Mouse (Mus musculus) right cerebral cortex, postnatal 36 days (tissue): ENCODE data around the gene Tspan9.

ENCODE experiments used
- DNase-seq, 2 experiments: peaks; one replicate each; pipeline ENCODE4 v3.0.0; 2022; ENCODE audit warnings: low spot score in 2 of 2, mixed read lengths in 1 of 2

Gene Tspan9

DNA sequence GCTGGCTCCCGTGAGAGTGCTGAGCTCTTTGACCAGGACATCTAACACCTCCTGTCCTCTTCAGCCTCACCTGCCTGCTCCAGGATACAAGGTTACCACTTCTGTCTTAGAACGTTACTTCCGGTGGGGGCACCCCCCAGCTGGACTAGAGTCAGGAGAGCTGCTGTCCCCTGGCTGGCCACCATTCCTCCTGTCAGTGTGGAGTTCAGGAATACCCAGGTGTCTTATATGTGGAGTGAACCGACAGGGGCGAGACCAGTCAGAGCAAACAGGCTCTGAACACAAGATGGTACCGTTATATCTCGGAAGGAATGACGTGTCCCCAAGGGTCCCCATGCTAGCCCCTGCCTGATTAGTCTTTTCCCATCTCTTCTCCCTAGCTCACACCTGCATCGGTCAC is 106.8 kb downstream of the Tspan9 start:
- DNase-seq, result no peak

DNA sequence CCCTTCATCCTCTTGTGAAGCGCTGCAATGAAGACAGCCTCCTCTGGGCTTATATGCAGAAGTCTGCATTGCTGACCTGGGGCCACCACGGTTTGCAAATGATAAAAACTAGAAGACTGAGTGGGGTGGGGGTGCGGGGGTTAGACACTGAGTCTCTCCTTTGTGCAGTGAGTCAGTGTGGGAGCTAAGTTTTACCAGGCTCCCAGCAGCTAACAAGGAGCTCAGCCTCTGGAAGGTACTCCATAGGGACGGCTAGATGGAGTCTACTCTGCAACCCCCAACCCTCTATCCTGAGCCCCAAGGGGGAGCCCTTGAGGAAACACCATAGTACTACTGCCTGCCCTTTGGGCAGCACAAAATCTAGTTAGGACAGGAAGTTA is 107.5 kb downstream of the Tspan9 start:
- no peak for DNase-seq

DNA sequence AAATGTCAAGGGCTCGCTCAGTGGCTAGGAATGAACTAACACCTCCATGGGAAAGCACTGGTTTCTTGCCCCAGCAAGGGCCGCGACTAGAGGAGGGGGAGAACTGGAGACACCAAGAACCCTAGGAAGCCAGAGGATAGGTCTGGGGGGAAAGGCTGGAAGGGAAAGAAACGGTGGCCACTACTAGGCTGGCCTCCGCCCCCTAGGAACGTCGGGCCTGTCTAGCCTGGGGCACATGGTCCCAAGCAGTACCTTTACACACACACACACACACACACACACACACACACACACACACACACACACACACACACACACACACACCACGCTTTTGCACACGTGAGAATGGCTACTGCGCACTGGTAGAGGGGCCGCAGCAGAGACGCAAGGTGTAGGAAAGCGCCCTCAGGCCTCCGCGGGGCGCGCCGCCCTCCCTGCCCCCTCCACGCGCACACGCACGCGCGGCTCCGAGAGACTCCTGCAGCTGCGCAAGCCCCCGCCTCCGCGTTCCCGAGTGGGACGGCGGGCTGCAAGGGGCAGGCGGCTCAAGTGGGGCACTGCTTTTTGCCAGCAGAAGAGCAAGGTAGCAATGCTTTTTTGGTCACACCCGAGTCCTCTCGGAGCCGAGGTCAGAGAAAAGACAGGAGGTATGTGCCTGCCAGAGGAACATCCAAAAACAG is 108.0 kb downstream of the Tspan9 start:
- peak; percentile 62 to 65 for DNase-seq

DNA sequence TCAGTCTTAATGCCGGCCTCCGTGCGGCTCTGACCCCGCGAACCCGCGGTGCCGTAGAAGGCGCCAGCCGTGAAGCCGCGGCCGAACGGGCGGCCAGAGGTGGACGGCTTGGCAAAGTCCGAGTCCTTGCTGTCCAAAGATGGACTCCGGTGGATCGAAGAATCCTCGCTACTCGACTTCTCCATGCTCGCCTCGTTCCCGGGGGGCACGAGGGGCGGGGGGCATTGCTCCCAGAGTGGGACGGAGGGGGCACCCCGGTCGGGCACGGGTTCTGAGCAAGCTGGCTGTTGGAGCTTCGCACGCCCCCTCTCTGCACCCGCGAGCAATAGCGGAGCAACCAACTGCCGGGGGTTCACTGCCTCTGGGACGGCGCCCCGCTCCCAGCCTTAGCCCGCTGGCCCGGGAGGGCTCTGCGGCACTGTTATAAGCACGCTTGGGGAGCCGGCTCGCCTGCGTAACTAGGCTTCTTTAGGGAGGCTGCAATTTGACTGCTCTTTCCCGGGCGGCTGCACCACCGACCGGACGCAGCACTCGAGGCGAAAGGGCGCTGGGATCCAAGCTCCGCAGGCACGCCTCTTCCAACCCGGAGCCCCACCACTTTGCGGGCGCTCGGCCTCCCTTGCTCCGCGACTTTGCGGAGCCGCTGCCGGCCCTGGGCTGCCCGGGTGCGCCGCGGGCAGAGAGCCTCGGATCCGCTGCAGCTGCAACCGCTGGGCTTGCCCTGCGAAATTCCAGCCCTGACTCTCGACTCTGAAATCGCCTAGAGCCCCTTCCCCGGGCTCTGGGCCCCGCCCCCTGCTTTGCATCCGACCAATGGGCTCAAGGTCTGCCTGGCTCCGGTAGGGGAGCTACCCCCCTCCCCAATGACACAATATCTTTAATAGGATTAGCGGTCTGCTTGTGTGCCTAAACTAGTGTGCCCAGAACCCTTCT is 108.8 kb downstream of the Tspan9 start:
- DNase-seq, result peak in 1 of 2 experiments; percentile 39

DNA sequence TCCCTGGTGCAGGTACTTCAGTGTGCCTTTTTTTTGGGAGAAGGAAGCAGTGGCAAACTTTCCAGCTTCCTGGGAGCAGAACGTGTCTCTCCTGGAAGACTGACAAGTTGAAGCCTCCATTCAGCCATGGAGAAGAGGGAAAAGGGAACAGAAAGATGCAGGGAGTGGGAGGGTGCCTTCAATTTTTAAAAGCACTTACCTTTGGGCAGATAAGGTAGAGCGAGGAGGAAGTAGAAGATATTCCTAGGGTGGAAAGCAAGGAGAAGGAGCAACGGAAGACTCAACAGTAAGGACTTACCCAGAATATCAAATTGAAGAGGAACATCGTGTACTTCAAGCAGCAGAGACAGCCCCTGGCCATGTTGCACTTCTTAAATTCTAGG is 109.5 kb downstream of the Tspan9 start:
- DNase-seq, result no peak

DNA sequence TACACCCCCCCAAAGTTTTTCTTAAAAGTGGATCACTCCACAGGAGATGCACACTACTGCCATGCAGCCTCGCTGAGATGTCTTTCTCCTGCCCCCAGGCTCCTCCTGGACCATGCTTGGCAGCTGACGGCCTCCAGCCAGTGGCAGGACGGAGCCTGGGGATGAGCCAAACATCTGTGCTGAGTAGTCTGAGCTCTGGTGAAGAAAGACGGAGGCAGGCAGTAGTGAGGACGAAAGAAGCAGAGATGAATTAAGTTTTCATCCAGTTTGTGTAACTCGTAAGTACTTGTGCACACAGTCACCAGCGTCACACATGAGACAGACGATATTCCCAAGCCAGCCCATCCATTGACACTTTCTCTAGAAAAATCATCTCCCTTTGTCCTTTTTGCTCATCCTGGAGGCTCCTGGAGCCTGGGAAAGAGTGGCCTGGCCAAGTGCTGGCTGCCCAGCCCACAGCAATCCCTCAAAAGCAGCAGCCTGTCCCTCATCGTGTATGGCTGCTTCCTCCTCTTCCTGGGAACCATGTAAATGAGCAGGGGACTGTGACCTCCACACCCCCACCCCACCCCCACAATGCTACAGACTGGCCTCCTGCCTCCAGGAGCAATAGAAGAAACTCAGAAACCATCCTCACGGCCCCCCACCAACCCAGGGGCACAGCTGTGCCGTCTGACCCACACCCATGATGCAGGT is 110.1 kb downstream of the Tspan9 start:
- no peak for DNase-seq

DNA sequence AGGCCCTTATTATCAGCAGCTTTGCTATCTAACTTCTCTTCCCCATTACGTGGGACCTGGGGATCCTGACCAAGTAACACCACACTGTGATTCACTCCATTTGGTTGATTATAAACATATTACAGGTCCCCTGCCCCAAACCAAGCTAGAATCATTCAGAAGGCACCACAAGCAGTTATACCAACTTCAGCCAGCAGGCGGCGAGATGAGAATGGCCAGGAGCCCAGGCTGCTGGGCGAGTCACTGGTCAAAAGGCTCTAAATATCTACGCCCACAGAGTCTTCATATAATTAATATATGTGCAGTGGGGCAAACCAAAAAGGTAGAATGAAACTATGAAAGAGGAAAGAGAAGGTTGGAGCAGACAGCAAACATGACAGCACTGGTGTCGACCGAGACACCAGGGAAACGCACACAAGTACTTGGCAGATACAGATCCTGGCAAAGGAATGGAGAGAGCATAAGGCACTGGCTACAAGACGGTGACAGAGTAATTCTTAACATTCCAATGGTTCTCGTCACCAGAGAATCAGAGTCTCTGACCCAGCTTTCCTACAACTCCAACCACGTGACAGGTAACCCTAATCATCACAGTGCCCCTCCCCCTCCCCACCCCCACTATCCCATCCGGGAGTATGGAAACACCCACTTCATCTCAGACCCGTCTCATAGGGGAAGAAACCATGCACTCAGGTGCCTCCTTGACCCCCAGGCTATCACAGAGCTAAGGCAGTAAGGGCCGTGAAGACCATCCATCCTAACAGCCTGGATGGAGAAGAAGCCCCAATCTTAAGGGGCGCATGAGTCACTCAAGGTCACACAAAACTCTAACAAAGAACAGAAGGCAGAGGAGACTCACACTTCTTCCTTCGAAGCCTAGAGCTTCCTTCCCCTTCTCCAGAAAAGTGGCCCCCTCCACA is 110.9 kb downstream of the Tspan9 start:
- DNase-seq, result peak in 1 of 2 experiments; percentile 50

DNA sequence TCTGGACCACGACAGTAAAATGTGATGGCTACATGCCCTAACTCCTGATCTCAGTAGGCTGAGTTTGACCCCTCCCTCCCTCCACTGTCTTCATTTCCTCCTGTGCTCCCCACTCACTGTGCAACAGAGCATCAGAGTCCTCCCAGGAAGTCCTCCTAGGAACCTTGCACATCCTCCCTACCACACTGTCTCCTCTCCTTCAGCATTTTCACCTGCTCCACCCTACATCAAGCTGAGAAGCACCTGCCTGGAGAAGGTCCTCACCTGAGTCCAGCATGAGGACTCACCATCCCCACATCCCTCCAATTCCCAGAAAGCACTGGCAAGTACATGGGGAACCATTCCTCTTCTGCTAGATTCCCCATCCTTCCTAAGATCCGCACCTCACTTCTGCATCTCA is 111.8 kb downstream of the Tspan9 start:
- DNase-seq, result no peak

DNA sequence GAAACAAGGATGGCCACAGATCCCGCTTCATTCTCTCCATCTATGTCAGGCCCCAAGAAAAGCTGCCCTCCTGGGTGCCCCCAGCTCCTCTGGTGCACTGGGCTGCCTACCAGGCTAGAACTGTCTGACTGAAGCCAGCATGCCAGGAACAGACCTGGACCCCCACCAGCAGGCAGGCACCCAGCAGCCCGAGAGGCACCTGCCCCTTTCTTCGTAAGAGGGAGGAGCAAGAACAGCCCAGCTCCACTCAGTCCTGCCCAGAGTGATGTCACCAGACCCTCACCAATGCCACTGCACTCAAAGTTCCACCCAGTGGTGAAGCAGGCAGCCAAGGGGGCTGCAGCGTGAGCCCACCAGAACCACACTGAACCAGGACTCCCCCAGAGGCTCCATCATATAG is 112.3 kb downstream of the Tspan9 start:
- no peak for DNase-seq

DNA sequence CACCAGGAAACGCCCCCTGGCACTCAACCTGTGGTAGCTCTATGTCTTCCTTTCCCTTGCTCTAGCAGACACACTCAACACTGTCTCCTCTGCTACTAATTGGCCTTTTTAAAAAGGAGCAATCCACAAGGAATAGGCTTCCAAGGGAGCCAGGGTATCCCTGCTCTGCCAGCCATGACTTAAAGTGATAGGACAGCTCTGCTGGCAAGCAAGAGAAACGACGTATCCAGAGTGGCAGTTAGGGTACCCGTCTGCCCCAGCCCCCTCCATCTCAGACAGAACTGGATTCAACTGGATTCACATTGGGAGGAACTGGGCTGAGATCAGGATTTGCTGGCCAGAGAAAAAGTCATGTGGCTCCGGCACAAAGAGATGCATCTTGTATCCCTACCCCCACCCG is 112.9 kb downstream of the Tspan9 start:
- no peak for DNase-seq

DNA sequence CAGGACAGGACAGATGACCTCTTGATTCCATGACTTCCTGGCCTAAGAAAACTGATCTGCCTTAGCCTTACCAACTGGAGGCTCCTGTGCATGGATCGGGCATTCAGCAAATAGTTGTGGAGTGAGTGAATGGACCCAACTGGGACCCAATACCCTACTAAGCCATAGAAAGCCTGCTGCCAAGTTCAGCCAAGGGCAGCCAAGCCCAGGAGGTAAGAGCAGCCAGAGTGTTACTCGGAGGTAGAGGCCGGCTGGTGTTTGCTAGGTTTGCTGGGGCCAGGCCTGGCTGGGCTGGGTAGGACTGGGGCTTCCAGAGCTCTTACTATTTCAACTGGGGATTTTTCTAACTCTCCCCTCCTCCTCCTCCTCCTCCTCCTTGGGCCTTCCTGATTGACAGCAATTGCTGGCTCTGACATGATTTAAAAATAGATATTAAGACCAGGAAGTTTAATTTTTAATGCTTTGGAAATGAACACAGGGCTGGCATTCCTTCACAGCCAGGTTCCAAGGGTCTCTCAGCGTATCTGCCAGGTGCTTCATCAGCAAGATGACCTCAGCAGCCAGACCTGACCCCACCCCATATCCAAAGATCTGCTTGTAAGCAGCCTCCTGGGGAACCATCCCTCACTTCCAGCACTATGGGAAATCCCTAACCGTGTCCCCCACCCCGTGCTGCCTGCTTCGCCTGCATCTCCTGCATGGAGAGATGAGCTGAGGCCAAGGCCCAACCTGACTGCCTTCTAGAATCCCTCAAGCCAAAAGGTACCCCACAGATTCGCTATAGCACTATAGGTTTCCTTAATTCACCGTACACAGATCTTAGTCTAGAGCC is 113.7 kb downstream of the Tspan9 start:
- DNase-seq, result no peak

DNA sequence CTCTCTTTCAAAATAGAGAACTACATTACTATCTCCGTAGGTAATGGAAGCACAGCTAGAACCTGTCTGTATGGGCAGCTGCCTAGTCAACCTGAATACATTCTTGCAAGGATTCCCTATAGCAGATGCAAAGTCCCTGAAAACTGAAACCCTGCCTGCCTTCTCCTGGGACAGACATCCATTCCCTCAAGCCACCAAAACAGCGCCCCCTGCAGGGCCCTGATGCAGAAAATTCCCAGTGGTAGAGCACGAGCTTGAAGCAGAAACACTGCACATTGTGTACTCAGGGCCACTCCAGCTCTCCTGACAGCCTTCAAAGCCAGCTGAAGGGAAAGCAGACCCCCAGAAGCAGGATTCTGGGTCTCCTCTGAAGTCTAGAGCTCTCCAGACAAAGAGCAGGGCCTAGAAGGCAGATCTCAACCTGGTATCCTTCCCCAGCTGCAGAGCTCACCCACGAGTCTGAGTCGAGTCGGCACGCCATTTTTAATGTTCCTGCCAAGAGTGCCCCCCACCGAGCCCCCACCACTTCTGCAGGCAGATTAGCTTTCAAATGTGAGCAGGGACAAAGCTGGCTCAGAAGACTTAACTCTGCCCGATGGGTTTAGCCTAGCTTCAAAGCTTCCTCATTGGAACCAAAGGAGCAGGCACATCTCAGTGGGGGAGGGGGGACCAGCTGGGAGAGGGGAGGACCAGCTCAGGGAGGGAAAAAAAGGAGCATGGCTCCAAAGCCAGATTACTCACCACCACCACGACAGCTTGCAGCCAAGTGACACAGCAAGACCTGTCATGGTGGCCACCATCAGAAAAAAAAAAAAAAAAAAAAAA is 115.1 kb downstream of the Tspan9 start:
- DNase-seq, result no peak

DNA sequence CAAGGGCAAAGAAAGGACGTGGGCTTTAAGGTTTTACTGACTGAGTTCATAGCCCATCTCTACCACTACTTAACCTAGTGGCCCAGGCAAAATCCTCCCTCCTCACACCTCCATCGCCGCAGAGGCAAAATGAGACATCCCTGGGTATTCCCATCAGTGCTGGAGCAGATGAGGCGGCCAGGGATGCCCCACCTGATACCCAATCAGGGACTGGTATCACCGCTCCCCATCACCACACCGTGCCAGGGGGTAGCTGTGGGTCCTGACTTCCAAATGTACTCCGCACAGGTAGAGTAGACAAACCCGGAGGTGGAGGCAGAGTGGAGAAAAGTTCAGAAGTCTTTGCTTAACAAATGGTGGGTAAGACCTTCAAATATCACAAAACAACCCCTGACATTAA is 117.4 kb downstream of the Tspan9 start:
- DNase-seq, result no peak

DNA sequence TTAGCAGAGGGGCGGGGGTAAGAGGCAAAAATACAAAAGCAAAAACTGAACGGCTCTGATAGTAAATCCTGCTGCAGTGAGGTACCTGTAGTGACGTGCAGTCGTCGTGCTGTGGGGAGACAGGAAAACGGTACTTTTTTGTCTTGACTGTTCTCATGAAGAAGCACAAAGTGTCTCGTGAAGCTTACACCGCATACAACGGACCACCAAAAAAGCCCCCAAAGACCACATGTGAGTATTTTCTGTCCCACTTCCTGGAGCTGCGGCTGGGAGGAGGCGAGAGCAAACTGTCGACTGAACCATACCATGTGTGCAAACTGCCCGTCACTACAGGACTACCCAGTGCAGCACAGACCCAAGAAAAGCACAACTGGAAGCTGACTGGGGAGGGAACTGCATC is 117.8 kb downstream of the Tspan9 start:
- DNase-seq, result no peak

DNA sequence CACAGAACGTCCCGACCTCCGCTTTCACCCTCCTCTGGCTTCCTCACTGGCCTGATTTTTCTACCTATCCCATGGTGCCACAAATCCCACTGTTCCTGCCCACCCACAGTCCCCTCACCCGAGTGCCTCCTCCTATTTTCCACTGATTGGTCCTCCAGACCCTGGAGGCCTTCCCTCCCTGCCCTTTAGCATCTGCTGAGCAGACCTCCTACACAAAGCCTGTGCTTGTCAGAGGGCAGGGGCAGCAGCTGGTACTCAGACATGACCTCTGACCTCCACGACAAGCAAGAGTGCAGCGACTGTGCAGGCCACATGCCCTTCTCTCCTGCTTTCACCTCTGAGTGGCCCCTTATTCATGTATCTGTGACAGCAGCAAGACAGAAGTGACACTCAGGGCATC is 121.2 kb downstream of the Tspan9 start:
- no peak for DNase-seq

DNA sequence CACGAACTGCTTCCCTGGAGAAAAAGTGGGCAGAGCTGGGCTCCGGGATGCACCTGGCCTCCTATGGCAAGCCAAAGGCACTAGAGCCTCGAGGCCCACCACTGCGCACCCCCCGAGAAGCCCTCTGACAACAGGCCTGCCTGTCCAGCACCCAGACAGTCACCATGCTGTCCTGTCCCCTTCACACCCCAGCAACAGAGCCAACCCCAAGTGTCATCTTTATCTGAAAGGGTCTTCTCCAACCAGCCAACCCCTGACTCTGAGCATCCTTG is 121.5 kb downstream of the Tspan9 start:
- DNase-seq, result no peak

DNA sequence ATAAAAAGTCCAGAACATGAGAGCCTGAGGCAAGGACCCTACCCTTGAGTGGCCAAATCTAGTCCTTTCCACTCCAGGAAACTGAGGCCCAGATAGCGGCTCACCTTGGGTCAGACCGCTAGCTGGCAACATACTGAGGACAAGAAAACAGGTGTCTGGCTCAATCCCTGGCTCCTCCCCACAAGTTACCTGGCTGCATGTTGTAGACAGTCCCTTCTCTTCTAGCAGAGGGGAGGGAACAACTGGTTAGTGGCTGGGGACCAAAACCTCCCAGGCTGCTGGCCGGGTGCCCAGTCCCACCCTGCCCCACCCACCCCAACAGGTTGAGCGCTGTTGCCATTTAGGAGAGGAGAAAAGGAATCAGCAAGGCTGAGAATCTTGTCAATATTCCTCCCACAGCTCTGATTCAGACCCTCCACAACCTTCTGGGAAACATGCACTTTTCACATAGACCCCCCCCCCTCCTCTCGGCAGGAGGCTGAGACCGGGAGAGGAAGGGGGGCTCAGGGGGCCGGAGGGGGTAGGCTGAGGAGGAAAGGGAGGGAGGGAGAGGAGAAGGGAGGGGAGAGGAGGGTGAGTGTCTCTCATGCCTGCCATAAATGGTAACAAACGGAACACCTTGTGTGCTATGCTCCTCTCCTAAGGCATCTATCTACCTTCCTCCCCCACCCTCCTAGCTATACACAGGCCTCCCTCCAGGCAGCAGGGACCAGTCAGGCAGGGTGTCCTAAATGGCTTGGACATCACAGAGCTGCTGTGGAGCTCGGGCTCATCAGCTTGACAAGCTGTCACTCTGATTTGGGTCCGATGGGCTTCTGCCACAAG is 122.1 kb downstream of the Tspan9 start:
- no peak for DNase-seq

DNA sequence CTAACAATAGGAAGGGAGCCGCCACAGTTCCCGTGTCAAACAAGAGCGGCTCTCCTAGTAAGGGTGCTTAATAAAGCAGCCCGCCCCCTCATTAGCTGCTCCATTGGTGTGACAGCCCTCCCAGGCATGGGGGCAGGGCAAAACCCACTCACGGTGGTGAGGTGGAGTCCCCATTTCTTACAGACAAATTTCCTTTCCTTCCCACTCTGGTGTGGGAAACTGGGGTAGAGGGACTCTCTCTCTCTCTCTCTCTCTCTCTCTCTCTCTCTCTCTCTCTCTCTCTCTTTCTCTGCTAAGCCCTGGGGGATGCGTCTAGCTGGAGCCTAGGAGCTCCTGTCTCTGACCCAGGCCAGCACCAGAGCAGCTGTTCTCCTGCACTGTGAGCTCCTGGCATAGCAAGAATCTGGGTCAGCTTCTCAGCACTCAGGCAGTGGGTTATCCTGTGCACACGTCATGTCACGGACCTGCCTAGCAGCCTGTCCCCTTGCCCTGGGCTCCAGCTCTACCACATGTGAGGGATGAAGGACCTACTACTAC is 122.8 kb downstream of the Tspan9 start:
- DNase-seq, result no peak

DNA sequence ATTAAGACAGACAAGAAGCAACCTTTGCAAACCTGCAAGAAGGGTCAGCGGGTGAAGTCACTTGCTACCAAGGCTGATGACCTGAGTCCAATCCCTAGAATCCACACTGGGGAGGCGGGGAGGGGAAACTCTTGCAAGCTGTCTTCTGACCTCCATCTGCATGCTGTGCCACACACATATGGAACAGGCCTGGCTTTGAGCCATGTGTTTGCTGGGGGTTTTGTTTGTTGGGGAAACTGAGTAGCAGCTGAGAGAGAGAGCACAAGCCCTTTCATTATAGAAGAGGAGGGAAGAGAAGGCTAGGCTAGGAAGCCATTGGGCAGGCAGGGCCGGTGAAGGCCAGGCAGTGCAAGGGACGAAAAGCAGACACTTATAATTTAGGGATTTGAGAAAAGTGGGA is 123.3 kb downstream of the Tspan9 start:
- no peak for DNase-seq
